Mouse (Mus musculus): ENCODE results near the gene Spats2l. TPM values are rescaled to one million over a fixed set of nuclear protein-coding genes. Genes with fewer than 3 reads are reported as not detected.

Spats2l gene
- polyA plus RNA-seq, 1 experiment from 2014 or later, result 9.2 TPM

DNA sequence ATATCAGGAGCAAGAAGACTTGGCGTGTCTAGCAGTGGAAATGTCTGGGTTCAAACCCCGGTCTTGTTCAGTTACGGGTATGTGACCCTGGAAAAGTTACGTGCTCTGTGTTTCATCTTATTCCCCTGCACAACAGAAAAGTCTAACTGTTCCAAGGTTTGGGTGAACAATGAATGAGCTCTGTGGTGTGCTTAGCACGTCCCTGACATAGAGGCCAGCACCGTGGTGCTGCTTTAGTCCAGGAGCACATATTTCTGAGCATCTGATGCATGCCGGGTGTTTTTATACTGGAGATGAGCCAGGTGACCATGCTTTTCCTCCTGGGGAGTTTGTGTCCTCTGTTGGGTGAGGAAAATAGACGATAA, 116.9 kb downstream of the Spats2l start:
- Histone ChIP-seq H3K36me3 (replicated peaks) (no peaks in the 10 kb centered on the region; the same call in 1 of the 2 replicates), H3K4me2 (no peak overlapping the region), H3K4me1 (replicated peaks) (no peaks in the 10 kb centered on the region), H3K9me3 (replicated peaks) (no peaks in the 10 kb centered on the region), H3K9ac (no peak overlapping the region), H3K27me3 (no peaks in the 10 kb centered on the region), H3K27ac (replicated peaks) (no peak overlapping the region), H3K4me3 (replicated peaks) (no peak overlapping the region)
- ATAC-seq (ENCODE audit: insufficient read depth), result no peak
- 67% methylated on average over 8 of the region's 8 CpGs for WGBS (ENCODE audit: insufficient replicate concordance)

DNA sequence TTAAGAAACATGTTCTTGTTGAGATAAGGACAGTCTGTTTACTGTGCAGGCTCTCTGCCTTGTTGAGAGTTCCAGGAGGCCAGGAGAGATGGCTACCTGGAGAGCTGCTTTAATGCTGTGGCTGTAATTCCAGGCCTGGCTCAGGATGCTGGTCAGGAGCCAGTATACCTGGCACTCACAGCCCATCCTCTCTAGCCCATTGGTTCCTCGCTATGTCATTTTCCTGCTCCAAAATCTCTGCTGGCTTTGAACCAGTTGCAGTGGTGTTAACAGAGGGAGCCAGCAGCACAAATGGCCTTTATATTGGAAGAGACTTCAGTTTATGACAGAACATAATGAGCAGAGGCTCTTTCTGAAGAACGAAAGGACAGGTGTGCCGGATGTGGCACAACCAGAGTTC, 127.5 kb downstream of the Spats2l start:
- Histone ChIP-seq H3K27me3 (no peaks in the 10 kb centered on the region), H3K9me3 (replicated peaks) (no peaks in the 10 kb centered on the region), H3K9ac (no peak overlapping the region), H3K27ac (replicated peaks) (no peak overlapping the region), H3K4me2 (no peak overlapping the region), H3K4me1 (replicated peaks) (no peaks in the 10 kb centered on the region), H3K4me3 (replicated peaks) (no peak overlapping the region), H3K36me3 (replicated peaks) (no peaks in the 10 kb centered on the region)
- WGBS (ENCODE audit: insufficient replicate concordance), result 60% methylated on average over 3 of the region's 3 CpGs
- no peak for ATAC-seq (ENCODE audit: insufficient read depth)

DNA sequence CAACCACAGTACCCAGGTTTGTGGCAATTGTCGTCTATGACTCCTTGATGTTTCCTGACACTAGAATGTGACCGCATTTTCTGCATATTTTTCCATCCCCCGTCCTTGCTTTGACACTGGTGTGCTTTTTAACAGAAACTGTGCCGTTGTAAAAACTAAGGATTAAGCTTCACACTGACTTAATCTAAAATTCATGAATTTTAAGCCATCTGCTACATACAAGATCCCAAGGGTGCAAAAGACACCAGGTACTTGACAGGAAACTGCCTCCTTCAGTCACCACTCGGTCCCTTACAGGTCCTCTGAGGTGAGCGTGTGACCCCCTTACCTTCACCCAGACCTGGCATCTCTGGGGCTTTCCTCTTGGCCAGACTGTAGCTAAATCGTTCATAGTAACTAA, 129.8 kb downstream of the Spats2l start:
- no peaks in the 10 kb centered on the region for H3K36me3 ChIP-seq (replicated peaks)
- no peaks in the 10 kb centered on the region for H3K4me1 ChIP-seq (replicated peaks)
- H3K9ac ChIP-seq, result no peak overlapping the region
- no peak overlapping the region for H3K27ac ChIP-seq (replicated peaks)
- no peaks in the 10 kb centered on the region for H3K9me3 ChIP-seq (replicated peaks)
- no peaks in the 10 kb centered on the region for H3K27me3 ChIP-seq
- no peak overlapping the region for H3K4me3 ChIP-seq (replicated peaks)
- WGBS (ENCODE audit: insufficient replicate concordance), result 61% methylated on average over 7 of the region's 7 CpGs
- no peak overlapping the region for H3K4me2 ChIP-seq
- no peak for ATAC-seq (ENCODE audit: insufficient read depth)

GRCm38 (mm10) chr1:57905912-57906311, 131.9 kb downstream of the Spats2l start:
- Histone ChIP-seq H3K27ac (replicated peaks) (no peak overlapping the region), H3K4me2 (no peak overlapping the region), H3K4me3 (replicated peaks) (no peak overlapping the region), H3K9me3 (replicated peaks) (no peaks in the 10 kb centered on the region), H3K9ac (no peak overlapping the region), H3K4me1 (replicated peaks) (no peaks in the 10 kb centered on the region), H3K27me3 (no peaks in the 10 kb centered on the region), H3K36me3 (replicated peaks) (no peaks in the 10 kb centered on the region)
- WGBS (ENCODE audit: insufficient replicate concordance), result 62% methylated on average over 3 of the region's 3 CpGs
- ATAC-seq (ENCODE audit: insufficient read depth), result no peak

DNA sequence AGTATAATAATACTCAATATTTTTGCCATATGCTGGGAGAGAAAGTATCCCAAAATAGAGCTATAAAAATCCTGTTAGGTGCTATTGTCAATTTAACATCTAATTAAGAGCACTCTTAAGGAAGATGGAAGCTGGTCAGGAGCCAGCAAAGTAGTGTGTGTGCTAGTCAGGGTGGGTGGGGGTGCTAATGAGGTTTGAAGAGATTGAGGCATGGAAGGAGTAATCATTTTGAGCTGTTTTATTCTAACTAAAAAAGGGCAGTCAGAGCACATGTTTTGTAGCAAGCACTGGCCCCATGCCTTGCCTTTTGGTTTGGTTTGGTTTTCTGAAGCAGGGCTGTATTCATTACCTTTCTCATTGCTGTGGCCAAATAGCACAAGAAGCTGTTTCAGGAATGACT, 132.3 kb downstream of the Spats2l start:
- H3K9ac ChIP-seq, result no peak overlapping the region
- no peaks in the 10 kb centered on the region for H3K27me3 ChIP-seq
- no peak overlapping the region for H3K27ac ChIP-seq (replicated peaks)
- no peaks in the 10 kb centered on the region for H3K36me3 ChIP-seq (replicated peaks)
- no peaks in the 10 kb centered on the region for H3K9me3 ChIP-seq (replicated peaks)
- no peaks in the 10 kb centered on the region for H3K4me1 ChIP-seq (replicated peaks)
- no peak overlapping the region for H3K4me3 ChIP-seq (replicated peaks)
- no peak for ATAC-seq (ENCODE audit: insufficient read depth)
- no peak overlapping the region for H3K4me2 ChIP-seq

GRCm38 (mm10) chr1:57911561-57911960, 137.6 kb downstream of the Spats2l start:
- Histone ChIP-seq H3K27me3 (no peaks in the 10 kb centered on the region), H3K36me3 (replicated peaks) (no peaks in the 10 kb centered on the region), H3K27ac (replicated peaks) (no peak overlapping the region), H3K4me2 (no peak overlapping the region), H3K9me3 (replicated peaks) (no peaks in the 10 kb centered on the region), H3K4me3 (replicated peaks) (no peak overlapping the region), H3K4me1 (replicated peaks) (no peaks in the 10 kb centered on the region), H3K9ac (no peak overlapping the region)
- WGBS (ENCODE audit: insufficient replicate concordance), result 64% methylated on average over 6 of the region's 6 CpGs
- ATAC-seq (ENCODE audit: insufficient read depth), result no peak

- no peaks in the 10 kb centered on the region for H3K4me1 ChIP-seq (replicated peaks)
- no peak overlapping the region for H3K4me2 ChIP-seq
- no peak overlapping the region for H3K9ac ChIP-seq
- H3K27me3 ChIP-seq, result no peaks in the 10 kb centered on the region
- 65% methylated on average over 5 of the region's 5 CpGs for WGBS (ENCODE audit: insufficient replicate concordance)
- H3K36me3 ChIP-seq (replicated peaks), result no peaks in the 10 kb centered on the region
- no peak for ATAC-seq (ENCODE audit: insufficient read depth)
- H3K9me3 ChIP-seq (replicated peaks), result no peaks in the 10 kb centered on the region
- H3K27ac ChIP-seq (replicated peaks), result no peak overlapping the region
- H3K4me3 ChIP-seq (replicated peaks), result no peak overlapping the region
Measured at GRCm38 (mm10) chr1:57917342-57917741, 143.4 kb downstream of the Spats2l start.

GRCm38 (mm10) chr1:57918567-57918966, 144.6 kb downstream of the Spats2l start:
- no peak overlapping the region for H3K4me3 ChIP-seq (replicated peaks)
- no peak for ATAC-seq (ENCODE audit: insufficient read depth)
- H3K27me3 ChIP-seq, result no peaks in the 10 kb centered on the region
- 68% methylated on average over 4 of the region's 4 CpGs for WGBS (ENCODE audit: insufficient replicate concordance)
- no peak overlapping the region for H3K4me2 ChIP-seq
- no peaks in the 10 kb centered on the region for H3K4me1 ChIP-seq (replicated peaks)
- H3K27ac ChIP-seq (replicated peaks), result no peak overlapping the region
- no peaks in the 10 kb centered on the region for H3K36me3 ChIP-seq (replicated peaks)
- no peak overlapping the region for H3K9ac ChIP-seq
- no peaks in the 10 kb centered on the region for H3K9me3 ChIP-seq (replicated peaks)

DNA sequence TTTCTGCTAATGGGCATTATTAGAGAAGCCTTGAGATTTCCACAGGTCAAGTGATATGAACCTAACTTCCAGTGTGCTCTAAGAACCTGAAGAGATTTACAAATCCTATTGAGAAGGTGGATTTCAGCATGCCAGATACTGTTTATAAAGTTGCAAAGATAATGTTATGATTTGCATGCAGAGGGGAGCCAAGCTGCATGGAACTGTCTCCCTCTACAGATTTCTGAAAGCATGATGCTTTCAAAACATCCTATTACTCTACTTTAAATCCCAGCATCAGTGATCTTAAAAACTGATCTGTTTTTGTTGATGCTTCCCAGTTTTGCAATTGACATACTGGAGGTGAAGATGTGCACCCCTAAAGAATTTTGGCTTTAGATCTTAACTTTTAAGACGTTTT, 160.3 kb downstream of the Spats2l start:
- WGBS (ENCODE audit: insufficient replicate concordance), result 30% methylated on average over 1 of the region's 1 CpGs
- Histone ChIP-seq H3K9ac (no peak overlapping the region), H3K4me2 (no peak overlapping the region), H3K9me3 (replicated peaks) (no peaks in the 10 kb centered on the region), H3K27ac (replicated peaks) (no peak overlapping the region), H3K36me3 (replicated peaks) (no peaks in the 10 kb centered on the region), H3K4me3 (replicated peaks) (no peak overlapping the region), H3K27me3 (no peaks in the 10 kb centered on the region), H3K4me1 (replicated peaks) (no peaks in the 10 kb centered on the region)
- no peak for ATAC-seq (ENCODE audit: insufficient read depth)

GRCm38 (mm10) chr1:57940691-57941090, 166.7 kb downstream of the Spats2l start:
- Histone ChIP-seq H3K4me1 (replicated peaks) (no peaks in the 10 kb centered on the region), H3K9me3 (replicated peaks) (no peaks in the 10 kb centered on the region), H3K9ac (no peak overlapping the region), H3K27ac (replicated peaks) (no peak overlapping the region), H3K4me3 (replicated peaks) (no peak overlapping the region), H3K36me3 (replicated peaks) (no peaks in the 10 kb centered on the region), H3K4me2 (no peak overlapping the region), H3K27me3 (no peaks in the 10 kb centered on the region)
- ATAC-seq (ENCODE audit: insufficient read depth), result no peak
- 71% methylated on average over 10 of the region's 10 CpGs for WGBS (ENCODE audit: insufficient replicate concordance)

GRCm38 (mm10) chr1:57941095-57941494, 167.1 kb downstream of the Spats2l start:
- Histone ChIP-seq H3K27me3 (no peaks in the 10 kb centered on the region), H3K9me3 (replicated peaks) (no peaks in the 10 kb centered on the region), H3K36me3 (replicated peaks) (no peaks in the 10 kb centered on the region), H3K4me3 (replicated peaks) (no peak overlapping the region), H3K9ac (no peak overlapping the region), H3K4me1 (replicated peaks) (no peaks in the 10 kb centered on the region), H3K4me2 (no peak overlapping the region), H3K27ac (replicated peaks) (no peak overlapping the region)
- ATAC-seq (ENCODE audit: insufficient read depth), result no peak
- 62% methylated on average over 7 of the region's 7 CpGs for WGBS (ENCODE audit: insufficient replicate concordance)

- H3K4me2 ChIP-seq, result no peak overlapping the region
- H3K9ac ChIP-seq, result no peak overlapping the region
- no peak overlapping the region for H3K4me3 ChIP-seq (replicated peaks)
- no peaks in the 10 kb centered on the region for H3K9me3 ChIP-seq (replicated peaks)
- ATAC-seq (ENCODE audit: insufficient read depth), result no peak
- no peaks in the 10 kb centered on the region for H3K27me3 ChIP-seq
- 61% methylated on average over 11 of the region's 11 CpGs for WGBS (ENCODE audit: insufficient replicate concordance)
- H3K27ac ChIP-seq (replicated peaks), result no peak overlapping the region
- H3K36me3 ChIP-seq (replicated peaks), result no peaks in the 10 kb centered on the region
- H3K4me1 ChIP-seq (replicated peaks), result no peaks in the 10 kb centered on the region
Measured at GRCm38 (mm10) chr1:57941734-57942133, 167.8 kb downstream of the Spats2l start.
